Mouse (Mus musculus) neural tube, embryonic 10.5 days (tissue): ENCODE data around the gene Kcnn3.

Source experiments
- DNase-seq: peaks from one replicate; pipeline ENCODE4 v3.0.0-alpha.2; 2017; ENCODE audit warnings: low spot score; ENCODE audit errors: extremely low spot score

The Kcnn3 gene

DNA sequence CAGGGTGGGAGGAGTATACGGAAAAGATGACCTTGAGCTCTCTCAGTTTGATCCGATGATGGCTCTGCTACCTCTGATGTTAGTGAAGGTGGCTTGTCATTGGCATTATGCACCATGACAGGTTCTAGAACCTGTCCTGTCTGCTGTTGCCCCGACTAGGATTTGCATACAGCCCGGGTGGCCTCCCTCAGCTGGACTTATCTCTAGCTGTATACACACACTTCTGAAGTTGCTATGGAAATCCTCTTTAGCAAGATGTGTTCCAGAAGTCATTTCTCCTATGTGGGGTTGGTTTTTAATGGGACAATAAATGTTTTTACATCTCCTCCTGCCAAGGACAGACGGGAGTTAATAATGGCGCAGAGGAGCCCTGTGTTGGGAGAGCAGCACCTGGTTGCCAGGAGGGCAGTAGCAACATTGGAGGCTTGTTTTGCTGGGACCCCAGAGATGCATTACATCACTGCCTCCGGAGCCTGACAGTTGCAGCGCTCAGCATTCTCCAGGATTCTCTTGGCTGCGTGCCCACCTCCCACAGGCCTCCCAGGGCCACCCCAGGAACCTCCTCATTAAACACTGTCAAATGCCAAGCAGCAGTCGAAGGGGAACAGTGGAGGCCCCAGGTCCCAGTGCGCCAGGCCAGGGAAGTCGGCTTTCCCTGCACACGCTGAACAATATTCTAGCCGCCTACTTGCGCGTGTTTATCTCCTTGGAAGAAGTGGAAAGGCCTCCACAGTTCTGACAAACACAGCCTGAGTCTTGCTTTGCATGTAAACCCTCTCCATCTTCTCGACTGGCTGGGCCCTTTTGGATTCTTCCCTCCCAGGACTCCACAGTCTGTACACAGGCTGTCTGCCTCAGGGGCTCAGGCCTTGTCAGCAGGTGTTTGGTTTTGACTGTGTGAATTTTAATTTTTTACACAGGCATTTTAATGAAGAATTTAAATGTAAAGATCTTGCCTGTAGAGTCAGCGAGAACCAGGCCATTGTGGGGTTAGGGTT lies 93.9 kb downstream of the Kcnn3 start:
- DNase-seq, result no peak

DNA sequence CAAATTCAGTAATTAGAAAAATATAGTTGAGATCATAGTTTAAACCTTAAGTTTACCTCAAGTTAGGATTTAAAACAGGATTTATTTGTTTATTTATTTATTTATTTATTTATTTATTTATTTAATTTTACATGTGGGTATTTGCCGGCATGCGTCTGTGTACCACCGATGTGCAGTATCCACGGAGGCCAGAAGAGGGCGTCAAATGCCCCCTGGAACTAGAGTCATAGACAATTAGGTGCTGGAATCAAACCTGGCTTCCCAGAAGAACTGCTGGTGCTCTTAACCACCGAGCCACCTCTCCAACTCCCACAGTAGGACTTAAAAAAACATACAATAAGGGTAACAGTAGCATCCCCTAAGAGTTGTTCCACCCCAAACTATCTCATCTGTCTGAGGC lies 96.9 kb downstream of the Kcnn3 start:
- DNase-seq, result no peak

- DNase-seq, result no peak
Observed at GRCm38 (mm10) chr3:89617360-89617759, 97.4 kb downstream of the Kcnn3 start.

GRCm38 (mm10) chr3:89622825-89623224 lies 102.9 kb downstream of the Kcnn3 start:
- DNase-seq, result no peak

DNA sequence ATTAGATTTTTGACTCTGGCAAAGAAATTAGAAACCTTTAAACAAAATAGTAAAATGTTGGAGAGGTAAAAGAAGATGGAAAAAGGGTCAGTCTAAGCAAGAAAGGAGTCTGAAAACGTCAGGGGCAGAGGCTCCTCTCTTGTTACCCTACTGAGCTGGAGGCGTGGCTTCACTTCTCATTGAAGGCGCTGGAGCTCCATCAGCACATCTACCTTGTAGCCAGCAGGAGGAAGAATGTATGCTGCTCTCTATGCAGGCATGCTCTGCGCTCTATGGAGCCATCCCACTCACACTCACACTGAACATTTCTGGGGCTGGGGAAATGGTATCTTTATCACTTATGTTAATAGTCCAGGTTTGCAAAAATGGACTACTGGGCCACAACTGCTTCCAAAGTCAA lies 103.6 kb downstream of the Kcnn3 start:
- no peak for DNase-seq

- DNase-seq, result no peak
Observed at GRCm38 (mm10) chr3:89624001-89624400, 104.0 kb downstream of the Kcnn3 start.

DNA sequence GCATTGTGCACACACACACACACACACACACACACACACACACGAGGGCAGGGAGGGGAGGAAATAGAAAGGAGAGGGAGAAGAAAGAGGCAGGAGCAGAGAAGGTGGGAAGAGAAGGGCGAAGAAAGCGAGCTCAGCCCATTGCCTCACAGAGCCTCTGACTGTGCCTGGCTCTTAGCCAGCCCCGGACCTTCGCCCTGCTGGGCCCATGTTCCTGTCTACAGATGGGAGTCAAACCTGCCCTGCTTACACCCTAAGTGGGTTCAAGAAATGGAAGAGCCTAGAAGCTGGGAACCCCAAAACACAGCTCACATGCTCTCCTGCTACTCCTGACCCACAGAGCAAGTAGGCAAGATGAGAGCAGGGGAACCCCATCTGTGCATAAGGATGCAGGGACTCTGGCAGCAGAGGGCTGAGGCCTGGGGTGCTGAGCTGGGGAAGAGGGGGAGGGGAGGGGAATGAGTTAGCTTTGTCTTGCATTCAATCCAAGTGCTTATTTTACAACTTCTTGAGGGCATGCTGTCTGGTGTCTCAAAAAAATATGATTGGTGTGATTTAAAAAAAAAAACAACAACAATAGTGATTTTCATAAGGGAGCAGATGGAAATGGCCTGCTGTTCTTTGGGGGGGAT lies 105.0 kb downstream of the Kcnn3 start:
- no peak for DNase-seq

DNA sequence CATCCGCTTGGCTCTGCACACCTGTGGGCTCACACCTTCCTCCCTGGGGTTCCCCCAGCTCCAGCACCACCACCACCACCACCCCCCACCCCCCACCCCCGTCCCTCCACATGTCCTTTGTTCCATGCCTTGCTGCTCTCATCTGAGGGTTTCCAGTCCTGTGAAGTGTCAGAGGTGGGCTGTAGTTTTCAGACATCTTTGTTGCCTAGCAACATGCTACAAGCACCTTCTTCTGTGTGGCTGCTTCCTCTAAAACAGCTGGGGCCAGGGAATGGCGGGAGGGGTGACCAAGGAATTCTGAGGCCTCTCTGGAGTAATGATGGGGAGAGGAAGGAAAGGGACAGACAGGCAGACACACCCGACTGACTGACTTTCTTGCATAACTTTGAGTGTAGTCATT lies 106.6 kb downstream of the Kcnn3 start:
- DNase-seq, result no peak

- DNase-seq, result no peak
Observed at GRCm38 (mm10) chr3:89629811-89630210, 109.8 kb downstream of the Kcnn3 start.

DNA sequence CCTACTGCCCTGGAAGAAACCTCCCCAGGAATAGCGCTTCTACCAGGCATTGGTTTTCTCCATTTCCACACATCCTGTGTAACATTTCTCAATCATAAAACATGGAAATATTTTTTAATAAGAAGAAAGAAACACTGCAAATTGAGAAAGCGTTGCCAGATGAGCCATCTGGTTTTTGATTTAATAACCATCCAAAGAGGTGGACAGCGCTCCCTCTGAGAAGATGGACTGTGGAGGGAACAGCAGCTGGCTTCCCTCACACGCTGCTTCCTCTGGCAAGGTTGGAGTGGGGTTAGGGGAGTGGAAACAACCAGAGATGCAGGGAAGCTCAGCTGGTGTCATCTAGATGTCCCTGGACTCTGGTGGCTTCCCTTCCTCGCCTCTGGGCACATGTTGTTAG lies 111.8 kb downstream of the Kcnn3 start:
- no peak for DNase-seq

DNA sequence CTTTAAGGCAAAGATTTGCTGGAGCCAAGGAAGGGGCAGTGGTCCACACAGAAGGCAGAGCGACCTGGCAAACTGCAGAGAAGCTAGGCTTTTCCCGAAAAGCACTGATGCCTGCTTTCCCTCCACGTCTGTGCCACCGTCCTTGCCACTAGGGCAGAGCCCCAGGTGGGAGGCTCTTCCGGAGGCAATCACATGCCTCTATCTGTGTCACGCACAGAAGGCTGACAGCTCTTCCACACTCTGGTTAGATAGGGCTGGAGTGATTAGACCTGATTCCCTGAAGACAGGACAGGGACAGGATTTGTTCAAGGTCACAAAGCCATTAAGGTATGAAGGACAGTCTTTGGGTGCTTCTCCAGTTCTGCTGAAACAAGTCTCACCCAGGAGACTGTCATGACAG lies 113.6 kb downstream of the Kcnn3 start:
- DNase-seq, result no peak

GRCm38 (mm10) chr3:89633941-89634340 lies 114.0 kb downstream of the Kcnn3 start:
- no peak for DNase-seq

DNA sequence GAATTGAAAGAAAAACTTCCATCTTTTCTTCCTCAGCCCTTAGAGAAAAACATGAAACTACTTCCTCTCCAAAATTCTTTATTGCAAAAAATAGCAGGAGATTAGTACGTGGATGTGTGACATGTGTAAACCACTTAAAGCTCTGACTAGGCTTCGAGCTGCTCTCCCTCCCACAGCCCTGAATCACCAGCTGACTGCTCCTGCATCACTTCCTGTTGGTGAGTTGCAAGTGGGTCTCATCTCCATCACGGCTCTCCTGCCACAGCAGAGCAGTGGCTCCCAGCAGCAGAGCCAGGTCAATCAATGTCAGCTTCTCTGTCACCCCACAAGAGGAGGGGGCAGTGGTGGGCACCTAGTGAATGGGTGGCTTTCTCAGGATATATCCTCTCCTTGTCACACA lies 120.8 kb downstream of the Kcnn3 start:
- DNase-seq, result no peak

DNA sequence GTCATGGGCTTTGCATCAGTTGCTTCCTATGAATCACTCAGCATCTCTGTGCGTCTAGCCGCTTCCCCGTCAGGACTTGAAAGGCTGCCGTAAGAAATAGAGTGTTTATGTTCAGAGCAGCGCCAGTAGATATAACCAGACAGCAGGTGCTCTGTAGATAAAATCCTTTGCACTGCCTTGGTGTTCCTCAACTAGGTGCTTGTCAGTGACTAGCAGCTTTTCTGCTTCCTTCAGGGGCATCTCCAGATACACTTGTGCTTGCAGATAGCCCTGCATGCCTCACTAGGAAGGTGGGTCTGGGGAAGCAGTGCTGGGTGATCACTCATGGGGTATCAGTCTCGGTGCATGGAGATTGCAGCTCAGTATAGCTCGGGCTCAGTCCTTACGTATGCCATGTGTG lies 123.4 kb downstream of the Kcnn3 start:
- DNase-seq, result no peak

DNA sequence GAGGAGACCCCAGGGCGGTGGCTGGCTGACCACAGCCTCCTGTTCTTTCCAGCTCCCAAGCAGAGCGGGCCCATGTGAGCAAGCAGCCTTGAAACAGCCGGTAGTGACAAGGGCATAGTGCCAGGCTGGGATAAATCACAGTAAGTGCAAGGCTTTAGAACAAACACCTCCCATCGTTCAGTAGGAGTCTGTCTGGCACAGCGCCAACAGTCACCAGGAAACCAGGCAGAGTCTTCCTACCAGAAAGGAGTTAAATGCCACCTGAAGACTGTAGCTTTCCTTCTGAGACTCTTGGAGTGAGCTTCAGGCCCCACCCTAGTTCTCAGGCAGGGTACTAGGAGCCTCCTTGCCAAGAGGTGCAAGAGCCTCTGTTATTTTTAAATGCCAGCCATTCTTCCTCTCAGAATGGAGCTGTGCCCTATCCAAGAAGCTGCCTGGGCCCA lies 126.9 kb downstream of the Kcnn3 start:
- DNase-seq, result no peak

- DNase-seq, result peak; percentile 47
Observed at GRCm38 (mm10) chr3:89647268-89647874, 127.4 kb downstream of the Kcnn3 start.

DNA sequence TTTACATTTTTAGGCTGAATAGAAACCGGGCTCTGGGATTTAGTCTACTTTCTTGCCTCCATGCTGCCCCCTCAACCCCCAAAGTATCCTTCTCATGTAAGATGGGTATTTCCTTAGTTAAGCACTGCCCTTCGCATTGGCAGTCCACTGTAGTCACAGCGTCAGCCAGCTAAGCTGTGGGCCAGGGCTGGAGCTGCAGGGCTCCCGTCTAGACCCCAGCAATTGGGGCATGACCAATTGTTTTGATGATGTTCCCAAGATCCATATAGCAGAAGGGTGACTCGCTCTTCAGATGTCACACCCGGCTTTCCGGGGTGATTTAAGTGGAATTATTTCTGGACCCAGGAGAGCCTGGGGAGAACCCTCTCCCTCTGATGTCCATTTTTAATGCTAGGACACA lies 129.9 kb downstream of the Kcnn3 start:
- DNase-seq, result no peak

DNA sequence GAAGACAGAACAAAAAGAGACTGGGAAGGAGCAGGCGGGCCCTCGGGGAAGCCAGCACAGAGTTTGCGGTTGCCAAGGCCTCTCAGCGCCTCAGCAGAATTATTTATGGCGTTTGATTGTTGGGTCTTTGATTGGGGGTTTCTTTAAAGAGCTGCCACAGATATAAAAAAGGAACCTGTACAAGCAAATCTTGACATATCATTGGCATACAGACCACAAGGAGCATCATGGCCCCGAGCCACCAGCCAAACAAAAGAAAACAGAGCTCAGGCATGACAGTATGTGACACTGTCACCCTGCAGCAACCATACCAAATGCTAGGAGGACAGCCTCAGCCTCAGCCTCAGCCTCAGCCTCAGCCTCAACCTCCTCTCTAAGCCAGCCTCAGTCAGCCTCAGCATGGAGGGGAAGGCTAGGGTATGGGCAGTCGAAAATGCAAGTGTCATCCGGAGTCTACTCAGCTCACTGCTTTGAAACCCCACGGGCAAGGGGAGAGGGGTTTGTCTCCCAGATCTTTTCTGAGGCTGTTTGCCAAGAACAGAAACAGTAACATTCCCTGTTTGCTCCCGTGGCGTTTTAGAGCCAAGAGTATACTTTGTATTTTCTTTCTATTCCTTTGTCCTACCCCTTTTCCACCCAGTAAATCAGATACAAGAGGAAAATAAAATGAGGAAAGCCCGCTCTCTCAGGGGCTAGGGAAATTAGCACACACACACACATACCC lies 133.4 kb downstream of the Kcnn3 start:
- DNase-seq, result no peak

- DNase-seq, result no peak
Observed at GRCm38 (mm10) chr3:89657092-89657491, 137.1 kb downstream of the Kcnn3 start.

- no peak for DNase-seq
Observed at GRCm38 (mm10) chr3:89658457-89658856, 138.5 kb downstream of the Kcnn3 start.

DNA sequence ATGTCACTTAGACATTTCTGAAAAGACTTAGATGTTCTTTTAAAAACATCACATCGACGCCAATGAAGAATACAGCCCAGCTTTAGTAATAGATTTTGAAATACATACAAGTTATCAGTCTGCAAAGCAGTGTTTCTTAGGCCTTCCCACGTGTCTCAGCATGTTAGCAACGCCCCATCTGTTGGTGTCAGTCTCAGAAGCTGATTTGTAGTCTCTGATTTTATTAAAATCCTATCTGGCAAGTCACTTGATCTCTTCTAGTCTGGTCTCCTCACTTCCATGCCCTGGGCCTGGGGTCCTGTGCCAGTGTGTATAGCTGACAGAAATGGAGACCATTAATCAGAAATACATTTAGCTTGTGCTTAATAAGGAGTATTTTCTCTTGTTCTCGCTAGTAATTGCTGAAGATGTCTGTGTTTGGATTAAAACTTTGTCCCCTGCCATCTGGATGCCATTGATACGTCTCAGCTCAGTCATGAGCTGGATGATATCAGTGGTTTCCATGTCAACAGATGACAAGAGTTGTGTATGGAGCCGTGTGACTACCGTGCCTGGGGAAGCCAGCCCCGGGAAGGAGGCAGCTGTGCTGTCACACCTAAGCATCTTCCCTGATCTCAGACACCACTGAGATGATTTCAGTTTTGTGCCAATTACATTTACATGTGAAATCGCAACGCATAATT lies 140.1 kb downstream of the Kcnn3 start:
- DNase-seq, result no peak
